Mouse (Mus musculus): ENCODE measurements around the gene Adgrv1. TPM values are rescaled to one million over a fixed set of nuclear protein-coding genes. Genes with fewer than 3 reads are reported as not detected.

Gene Adgrv1
- polyA plus RNA-seq, 1 experiment from 2014 or later = 0.13 TPM

DNA sequence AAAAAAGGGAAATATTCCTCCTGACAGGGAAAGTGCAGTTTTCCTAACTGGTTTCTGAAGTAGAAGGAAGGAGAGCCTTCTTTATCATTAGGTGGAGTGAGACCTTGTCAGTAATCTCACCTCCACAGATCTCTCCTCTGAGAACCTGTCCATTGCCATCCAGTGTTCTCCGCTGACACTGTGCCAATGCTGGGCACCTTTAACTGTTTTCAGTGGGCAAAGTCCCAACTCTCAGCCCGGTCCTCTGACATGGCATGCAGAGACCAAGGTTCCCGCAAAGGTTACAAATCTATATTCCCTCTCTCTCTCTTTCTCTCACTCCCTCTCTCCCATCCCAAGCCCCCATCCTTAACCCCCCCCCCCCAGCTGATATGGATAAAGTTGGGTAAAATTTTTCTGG is 230.1 kb downstream of the Adgrv1 start:
- no peak overlapping the region for H3K4me2 ChIP-seq
- WGBS (ENCODE audit: insufficient replicate concordance) = 80% methylated on average over 3 of the region's 3 CpGs
- no peaks in the 10 kb centered on the region for H3K27me3 ChIP-seq
- H3K36me3 ChIP-seq = no peaks in the 10 kb centered on the region
- H3K9me3 ChIP-seq (replicated peaks) = no peaks in the 10 kb centered on the region
- H3K27ac ChIP-seq = no peak overlapping the region
- H3K9ac ChIP-seq = no peak overlapping the region
- no peaks in the 10 kb centered on the region for H3K4me1 ChIP-seq (replicated peaks)
- no peak for ATAC-seq (ENCODE audit: low read depth)
- H3K4me3 ChIP-seq (replicated peaks) = no peak overlapping the region
- DNase-seq = no peak

DNA sequence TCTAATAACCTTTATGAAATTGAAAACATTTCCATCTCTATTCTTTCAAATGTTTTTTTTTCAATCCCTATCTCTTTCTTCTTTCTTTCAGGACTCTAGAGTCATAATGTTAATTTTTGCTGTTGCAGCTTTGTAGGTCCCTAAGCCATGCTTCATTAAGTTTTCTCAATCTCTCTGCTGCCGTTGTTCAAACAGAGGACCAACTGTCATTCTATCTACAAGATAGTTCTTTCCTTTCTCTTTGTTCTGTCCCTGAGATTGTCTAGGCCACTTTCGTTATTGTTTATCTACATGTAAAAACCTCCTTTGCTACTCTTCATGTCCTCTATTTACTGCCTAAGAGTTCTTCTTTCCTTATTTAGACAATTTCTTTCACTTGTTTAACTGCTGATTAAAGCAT is 230.8 kb downstream of the Adgrv1 start:
- Histone ChIP-seq H3K27ac (no peak overlapping the region), H3K4me3 (replicated peaks) (no peak overlapping the region), H3K27me3 (no peaks in the 10 kb centered on the region), H3K36me3 (no peaks in the 10 kb centered on the region), H3K9ac (no peak overlapping the region), H3K9me3 (replicated peaks) (no peaks in the 10 kb centered on the region), H3K4me1 (replicated peaks) (no peaks in the 10 kb centered on the region), H3K4me2 (no peak overlapping the region)
- ATAC-seq (ENCODE audit: low read depth) = no peak
- 54% methylated on average over 2 of the region's 2 CpGs for WGBS (ENCODE audit: insufficient replicate concordance)
- no peak for DNase-seq

DNA sequence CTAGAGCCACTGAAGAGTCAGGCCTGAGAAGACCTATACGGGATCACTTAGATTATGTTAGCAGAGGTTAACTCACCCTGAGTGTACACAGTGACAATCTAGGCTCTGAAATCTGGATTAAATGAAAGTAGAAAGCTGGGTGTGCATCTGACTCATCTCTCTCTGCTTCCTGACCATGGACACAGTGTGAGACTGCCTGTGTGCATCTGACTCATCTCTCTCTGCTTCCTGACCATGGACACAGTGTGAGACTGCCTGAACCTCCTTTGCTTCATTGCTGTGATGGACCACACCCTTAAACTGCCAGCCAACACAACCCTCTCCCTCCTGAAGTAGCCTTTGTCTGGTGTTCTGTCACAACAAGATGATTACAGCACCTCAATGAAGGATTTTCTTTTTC is 231.2 kb downstream of the Adgrv1 start:
- WGBS (ENCODE audit: insufficient replicate concordance) = 79% methylated on average over 1 of the region's 1 CpGs
- H3K4me1 ChIP-seq (replicated peaks) = no peaks in the 10 kb centered on the region
- no peak overlapping the region for H3K4me2 ChIP-seq
- H3K9ac ChIP-seq = no peak overlapping the region
- H3K27ac ChIP-seq = no peak overlapping the region
- H3K27me3 ChIP-seq = no peaks in the 10 kb centered on the region
- H3K9me3 ChIP-seq (replicated peaks) = no peaks in the 10 kb centered on the region
- no peak for DNase-seq
- no peak overlapping the region for H3K4me3 ChIP-seq (replicated peaks)
- H3K36me3 ChIP-seq = no peaks in the 10 kb centered on the region
- no peak for ATAC-seq (ENCODE audit: low read depth)

DNA sequence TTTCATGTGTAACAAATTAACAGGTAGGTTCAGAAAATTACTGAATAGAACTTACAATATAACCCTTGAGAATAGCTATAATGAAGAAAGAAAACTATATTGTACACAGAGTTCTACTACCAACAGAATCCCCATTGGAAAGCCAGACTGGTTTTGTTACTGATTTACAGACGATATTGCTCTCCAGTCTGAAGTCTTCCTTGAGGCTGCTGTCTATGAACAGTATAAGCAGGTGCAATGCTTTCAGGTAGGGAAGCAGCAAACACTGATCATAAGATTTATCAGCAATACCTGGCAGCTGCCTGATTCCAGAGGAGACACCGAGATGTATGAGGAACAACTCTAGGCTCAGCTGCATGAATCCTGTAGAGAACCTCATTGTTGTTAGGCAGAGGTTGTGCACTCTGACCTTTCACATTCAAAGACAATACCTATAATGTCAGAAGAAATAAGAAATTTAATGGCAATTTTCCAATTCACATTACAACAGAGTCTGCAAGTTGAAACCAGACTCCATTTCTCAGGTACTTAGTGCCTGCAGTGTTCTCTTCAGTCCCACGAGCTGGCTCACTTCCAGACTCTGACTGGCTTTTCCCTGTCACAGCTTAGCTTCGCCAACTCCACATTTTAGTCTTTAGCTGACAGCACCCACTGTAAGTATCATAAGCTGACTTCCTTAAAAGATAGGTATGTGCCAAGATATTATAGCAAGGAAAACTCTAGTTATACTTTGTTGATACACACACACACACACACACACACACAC is 247.2 kb downstream of the Adgrv1 start:
- Histone ChIP-seq H3K9me3 (replicated peaks) (no peaks in the 10 kb centered on the region), H3K27ac (no peak overlapping the region), H3K9ac (no peak overlapping the region), H3K36me3 (no peaks in the 10 kb centered on the region), H3K27me3 (no peaks in the 10 kb centered on the region), H3K4me3 (replicated peaks) (no peak overlapping the region), H3K4me1 (replicated peaks) (no peaks in the 10 kb centered on the region), H3K4me2 (no peak overlapping the region)
- DNase-seq (no peak), ATAC-seq (ENCODE audit: low read depth) (no peak)
- 55% methylated on average over 4 of the region's 4 CpGs for WGBS (ENCODE audit: insufficient replicate concordance)

DNA sequence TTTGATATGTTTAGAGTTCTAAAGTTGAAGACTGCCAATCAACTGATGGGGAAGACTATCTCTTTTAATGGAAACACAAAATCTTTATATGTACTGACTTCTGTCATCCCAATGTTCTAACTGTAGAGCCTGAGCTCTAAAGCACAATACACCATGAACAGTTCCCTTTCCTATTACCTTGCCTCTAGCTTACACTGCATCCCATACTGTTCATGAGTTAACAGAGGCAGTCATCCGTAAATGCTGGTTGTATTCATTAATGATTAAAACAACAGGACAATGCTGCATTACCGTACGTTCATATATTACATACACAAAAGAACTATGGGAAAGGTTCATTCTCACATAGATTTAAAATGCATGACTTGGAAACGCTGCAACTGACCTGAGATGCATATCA is 251.1 kb downstream of the Adgrv1 start:
- Histone ChIP-seq H3K36me3 (no peaks in the 10 kb centered on the region), H3K9me3 (replicated peaks) (no peaks in the 10 kb centered on the region), H3K27ac (no peak overlapping the region), H3K4me2 (no peak overlapping the region), H3K27me3 (no peaks in the 10 kb centered on the region), H3K4me3 (replicated peaks) (no peak overlapping the region), H3K9ac (no peak overlapping the region), H3K4me1 (replicated peaks) (no peaks in the 10 kb centered on the region)
- no peak for ATAC-seq (ENCODE audit: low read depth)
- 78% methylated on average over 4 of the region's 4 CpGs for WGBS (ENCODE audit: insufficient replicate concordance)
- DNase-seq = no peak

DNA sequence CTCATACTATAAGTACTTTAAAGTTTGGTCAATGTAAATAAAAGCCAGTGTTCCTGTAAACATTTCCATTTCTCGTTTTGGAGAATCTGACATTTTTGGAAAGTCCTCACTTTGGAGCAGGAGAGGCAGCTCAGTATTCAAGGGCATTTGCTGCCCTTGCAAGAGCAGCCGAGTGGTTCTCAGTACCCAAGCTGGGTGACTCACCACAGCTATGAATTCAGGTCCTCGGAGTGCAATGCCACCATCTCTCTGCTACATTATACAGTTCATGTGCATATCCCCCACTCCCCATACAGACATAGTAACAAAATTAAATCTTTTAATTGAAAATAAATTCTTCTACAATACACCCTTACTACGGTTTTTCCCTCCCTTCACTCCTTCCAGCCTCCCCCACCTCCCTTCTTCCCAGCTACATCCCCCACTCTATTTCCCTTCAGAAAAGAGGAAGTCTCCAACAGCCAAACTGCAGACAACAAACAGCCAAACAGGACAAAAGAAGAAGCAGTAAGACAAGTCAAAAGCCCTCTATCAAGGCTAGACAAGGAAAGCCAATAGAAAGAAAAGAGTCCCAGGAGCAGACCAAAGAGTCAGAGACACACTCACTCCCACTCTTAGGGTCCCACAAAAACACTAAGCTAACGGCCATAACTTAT is 262.0 kb downstream of the Adgrv1 start:
- H3K27me3 ChIP-seq = no peaks in the 10 kb centered on the region
- no peak overlapping the region for H3K9ac ChIP-seq
- 50% methylated on average over 5 of the region's 5 CpGs for WGBS (ENCODE audit: insufficient replicate concordance)
- ATAC-seq (ENCODE audit: low read depth) (no peak), DNase-seq (no peak)
- H3K36me3 ChIP-seq = no peaks in the 10 kb centered on the region
- no peak overlapping the region for H3K4me3 ChIP-seq (replicated peaks)
- no peak overlapping the region for H3K4me2 ChIP-seq
- H3K9me3 ChIP-seq (replicated peaks) = no peaks in the 10 kb centered on the region
- H3K27ac ChIP-seq = no peak overlapping the region
- H3K4me1 ChIP-seq (replicated peaks) = no peaks in the 10 kb centered on the region

DNA sequence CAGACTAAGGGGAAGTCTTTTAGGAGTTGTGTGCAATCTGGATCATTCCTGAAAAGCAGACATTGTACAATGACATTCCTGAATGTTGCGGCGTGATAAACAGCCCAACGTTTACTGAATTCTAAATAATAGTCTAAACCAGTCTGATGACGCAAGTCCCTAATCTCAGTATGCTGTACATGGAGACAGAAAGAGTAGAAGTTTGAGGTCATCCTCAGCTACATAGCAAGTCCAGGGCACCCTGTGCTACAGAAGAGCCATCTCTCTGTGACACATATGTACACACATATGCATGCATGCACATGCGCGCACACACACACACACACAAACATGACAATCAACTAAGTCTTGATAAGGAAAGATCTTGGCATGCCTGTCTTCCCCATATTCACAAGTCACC is 262.8 kb downstream of the Adgrv1 start:
- Histone ChIP-seq H3K9me3 (replicated peaks) (no peaks in the 10 kb centered on the region), H3K9ac (no peak overlapping the region), H3K36me3 (no peaks in the 10 kb centered on the region), H3K4me3 (replicated peaks) (no peak overlapping the region), H3K4me1 (replicated peaks) (no peaks in the 10 kb centered on the region), H3K4me2 (no peak overlapping the region), H3K27me3 (no peaks in the 10 kb centered on the region), H3K27ac (no peak overlapping the region)
- ATAC-seq (ENCODE audit: low read depth) (no peak), DNase-seq (no peak)
- WGBS (ENCODE audit: insufficient replicate concordance) = 81% methylated on average over 6 of the region's 6 CpGs

DNA sequence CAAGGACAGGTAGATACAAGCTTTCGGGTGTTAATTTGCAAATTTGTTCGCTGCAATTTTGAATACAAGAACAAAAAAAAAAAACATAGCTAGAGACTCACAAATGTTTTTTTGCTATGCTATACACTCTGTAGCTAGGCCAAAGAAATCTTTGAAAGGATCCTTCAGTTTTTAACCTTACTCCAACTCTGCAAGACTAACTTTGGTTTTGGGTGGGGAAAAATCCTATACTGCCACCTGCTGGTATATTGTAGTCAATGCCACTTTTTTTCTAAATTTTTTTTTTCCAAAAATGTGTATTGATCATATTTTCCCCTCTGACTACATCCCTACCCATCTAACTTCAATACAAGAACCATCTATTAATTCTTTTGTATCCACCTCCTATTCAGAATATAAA is 263.4 kb downstream of the Adgrv1 start:
- Histone ChIP-seq H3K9me3 (replicated peaks) (no peaks in the 10 kb centered on the region), H3K27ac (no peak overlapping the region), H3K4me3 (replicated peaks) (no peak overlapping the region), H3K36me3 (no peaks in the 10 kb centered on the region), H3K27me3 (no peaks in the 10 kb centered on the region), H3K4me2 (no peak overlapping the region), H3K9ac (no peak overlapping the region), H3K4me1 (replicated peaks) (no peaks in the 10 kb centered on the region)
- ATAC-seq (ENCODE audit: low read depth) (no peak), DNase-seq (no peak)
- 76% methylated on average over 2 of the region's 2 CpGs for WGBS (ENCODE audit: insufficient replicate concordance)

DNA sequence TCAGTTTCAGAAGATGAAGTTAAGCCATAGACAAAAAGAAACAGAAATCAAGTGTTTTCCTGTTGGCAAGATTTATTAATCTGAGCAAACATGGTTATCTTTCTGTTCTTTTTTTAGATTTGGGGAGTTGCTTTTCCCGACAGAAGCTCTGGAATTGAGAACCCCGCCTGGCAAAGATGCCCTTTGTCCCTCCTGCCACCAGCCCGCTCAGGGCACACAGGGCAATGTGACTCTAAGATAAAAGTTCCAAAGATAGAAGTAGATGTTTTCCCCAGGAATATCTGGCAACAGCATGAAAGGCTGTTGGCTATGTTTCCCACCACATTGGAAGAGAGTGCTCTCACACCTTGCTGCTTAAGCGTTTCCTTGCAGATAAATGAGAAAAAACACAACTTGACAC is 264.0 kb downstream of the Adgrv1 start:
- Histone ChIP-seq H3K27ac (no peak overlapping the region), H3K4me2 (no peak overlapping the region), H3K27me3 (no peaks in the 10 kb centered on the region), H3K9me3 (replicated peaks) (no peaks in the 10 kb centered on the region), H3K36me3 (no peaks in the 10 kb centered on the region), H3K4me3 (replicated peaks) (no peak overlapping the region), H3K9ac (no peak overlapping the region), H3K4me1 (replicated peaks) (no peaks in the 10 kb centered on the region)
- 45% methylated on average over 4 of the region's 4 CpGs for WGBS (ENCODE audit: insufficient replicate concordance)
- ATAC-seq (ENCODE audit: low read depth) (no peak), DNase-seq (no peak)

DNA sequence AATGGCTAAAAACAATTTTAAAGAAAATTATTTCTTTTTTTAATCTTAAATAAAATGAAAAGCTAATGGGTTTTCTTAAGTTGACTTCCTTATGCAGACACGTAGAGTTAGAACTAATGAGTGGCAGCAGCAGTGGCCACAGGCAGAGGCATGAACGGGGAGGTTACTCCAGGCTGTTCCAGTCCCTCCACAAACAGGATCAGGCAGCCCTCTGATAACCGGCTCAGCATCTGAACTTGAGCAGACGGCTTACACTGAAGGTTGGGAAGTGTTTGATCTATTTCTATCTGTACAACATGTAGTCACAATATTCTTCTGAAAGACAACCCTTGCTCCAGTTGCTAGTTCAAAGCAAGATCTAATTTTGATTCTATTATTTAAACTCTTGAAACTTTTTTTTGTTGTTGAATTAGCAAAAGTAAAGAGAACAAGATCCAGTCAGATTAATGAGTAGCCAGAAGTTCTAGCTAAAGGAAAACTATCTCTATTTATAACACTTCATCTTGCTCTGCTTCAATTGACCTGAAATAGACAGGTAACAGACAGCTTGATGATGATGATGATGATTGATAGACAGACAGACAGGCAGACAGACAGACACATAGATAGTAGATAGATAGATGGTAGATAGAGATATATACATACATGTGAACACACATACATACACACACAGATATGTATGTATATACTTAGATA is 265.1 kb downstream of the Adgrv1 start:
- no peaks in the 10 kb centered on the region for H3K4me1 ChIP-seq (replicated peaks)
- H3K27ac ChIP-seq = no peak overlapping the region
- H3K4me3 ChIP-seq (replicated peaks) = no peak overlapping the region
- no peak for DNase-seq
- peak; percentile 50; the same call in 1 of the 2 replicates for ATAC-seq (ENCODE audit: low read depth)
- no peaks in the 10 kb centered on the region for H3K27me3 ChIP-seq
- 39% methylated on average over 4 of the region's 4 CpGs for WGBS (ENCODE audit: insufficient replicate concordance)
- no peaks in the 10 kb centered on the region for H3K9me3 ChIP-seq (replicated peaks)
- no peaks in the 10 kb centered on the region for H3K36me3 ChIP-seq
- no peak overlapping the region for H3K4me2 ChIP-seq
- H3K9ac ChIP-seq = no peak overlapping the region

DNA sequence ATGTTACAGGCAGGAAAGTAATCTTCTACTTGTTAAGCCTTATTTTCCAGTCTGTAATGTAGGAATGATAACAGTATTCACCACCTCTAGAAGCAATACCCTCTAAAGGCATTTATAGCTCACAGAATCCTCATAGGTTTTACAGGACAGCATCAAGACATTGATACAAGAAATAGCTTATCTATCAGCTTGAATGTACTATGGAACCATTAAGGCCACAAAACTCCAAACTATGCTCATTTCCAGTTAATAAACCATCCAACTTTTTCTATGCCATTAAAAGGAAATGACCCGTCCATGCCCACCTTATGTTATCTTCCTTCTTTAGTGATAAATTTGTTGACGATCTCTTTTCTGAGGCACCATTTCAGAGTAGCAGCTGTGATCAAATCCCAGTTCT is 272.6 kb downstream of the Adgrv1 start:
- ATAC-seq (ENCODE audit: low read depth) (no peak), DNase-seq (no peak)
- Histone ChIP-seq H3K4me3 (replicated peaks) (no peak overlapping the region), H3K9me3 (replicated peaks) (no peaks in the 10 kb centered on the region), H3K27ac (no peak overlapping the region), H3K4me2 (no peak overlapping the region), H3K4me1 (replicated peaks) (no peaks in the 10 kb centered on the region), H3K9ac (no peak overlapping the region), H3K36me3 (no peaks in the 10 kb centered on the region), H3K27me3 (no peaks in the 10 kb centered on the region)
- 63% methylated on average over 2 of the region's 2 CpGs for WGBS (ENCODE audit: insufficient replicate concordance)

Data from liver, embryonic 13.5 days (tissue).